Mouse (Mus musculus): ENCODE data around the gene Mtmr11. TPM values are rescaled to one million over a fixed set of nuclear protein-coding genes. Genes with fewer than 3 reads are reported as not detected.

The Mtmr11 gene
- polyA plus RNA-seq, 1 experiment from 2014 or later, result 19.7 TPM

DNA sequence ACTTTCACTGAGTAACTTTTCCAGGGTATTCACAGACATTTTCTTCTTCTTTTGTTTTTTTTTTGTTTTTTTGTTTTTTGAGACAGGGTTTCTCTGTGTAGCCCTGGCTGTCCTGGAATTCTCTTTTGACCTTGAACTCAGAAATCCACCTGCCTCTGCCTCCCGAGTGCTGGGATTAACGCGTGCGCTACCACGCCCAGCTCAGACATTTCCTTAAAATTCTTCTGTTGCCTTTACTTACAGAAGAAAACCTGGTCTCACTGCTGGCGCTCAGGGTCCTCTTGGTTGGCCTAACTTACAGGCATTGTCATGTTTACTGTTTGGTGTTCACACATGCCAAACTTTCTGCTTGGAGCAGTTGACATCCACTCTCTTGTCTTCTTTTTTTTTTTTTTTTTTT is 13.4 kb downstream of the Mtmr11 start:
- 93% methylated on average over 6 of the region's 6 CpGs for WGBS
- no peak overlapping the region for H3K9ac ChIP-seq (ENCODE audit: low read depth, low read length)
- no peaks in the 10 kb centered on the region for H3K9me3 ChIP-seq (ENCODE audit: control insufficient read depth, low read length)
- peaks cover 49% of the 10 kb centered on the region for H3K36me3 ChIP-seq (ENCODE audit: control insufficient read depth, insufficient read depth, low read length)
- H3K4me3 ChIP-seq (ENCODE audit: low read depth, low read length), result no peak overlapping the region
- peaks cover 11% of the 10 kb centered on the region for H3K4me1 ChIP-seq (ENCODE audit: control insufficient read depth, insufficient read depth, low read length)
- DNase-seq (ENCODE audit: low spot score) (no peak), ATAC-seq (ENCODE audit: low read depth) (no peak)
- H3K27me3 ChIP-seq (replicated peaks; ENCODE audit: control insufficient read depth, insufficient read depth, low read length), result no peaks in the 10 kb centered on the region
- H3K4me2 ChIP-seq (ENCODE audit: low read depth, low read length), result no peak overlapping the region
- no peak overlapping the region for H3K27ac ChIP-seq (replicated peaks; ENCODE audit: low read depth, low read length)

GRCm38 (mm10) chr3:96178427-96178826 is 16.6 kb downstream of the Mtmr11 start:
- peaks cover 45% of the 10 kb centered on the region for H3K36me3 ChIP-seq (ENCODE audit: control insufficient read depth, insufficient read depth, low read length)
- no peak overlapping the region for H3K9ac ChIP-seq (ENCODE audit: low read depth, low read length)
- H3K4me2 ChIP-seq (ENCODE audit: low read depth, low read length), result no peak overlapping the region
- DNase-seq (ENCODE audit: low spot score) (no peak), ATAC-seq (ENCODE audit: low read depth) (no peak)
- H3K4me3 ChIP-seq (ENCODE audit: low read depth, low read length), result no peak overlapping the region
- no peaks in the 10 kb centered on the region for H3K9me3 ChIP-seq (ENCODE audit: control insufficient read depth, low read length)
- H3K27ac ChIP-seq (replicated peaks; ENCODE audit: low read depth, low read length), result no peak overlapping the region
- H3K4me1 ChIP-seq (ENCODE audit: control insufficient read depth, insufficient read depth, low read length), result peaks cover 13% of the 10 kb centered on the region
- 91% methylated on average over 4 of the region's 4 CpGs for WGBS
- no peaks in the 10 kb centered on the region for H3K27me3 ChIP-seq (replicated peaks; ENCODE audit: control insufficient read depth, insufficient read depth, low read length)

DNA sequence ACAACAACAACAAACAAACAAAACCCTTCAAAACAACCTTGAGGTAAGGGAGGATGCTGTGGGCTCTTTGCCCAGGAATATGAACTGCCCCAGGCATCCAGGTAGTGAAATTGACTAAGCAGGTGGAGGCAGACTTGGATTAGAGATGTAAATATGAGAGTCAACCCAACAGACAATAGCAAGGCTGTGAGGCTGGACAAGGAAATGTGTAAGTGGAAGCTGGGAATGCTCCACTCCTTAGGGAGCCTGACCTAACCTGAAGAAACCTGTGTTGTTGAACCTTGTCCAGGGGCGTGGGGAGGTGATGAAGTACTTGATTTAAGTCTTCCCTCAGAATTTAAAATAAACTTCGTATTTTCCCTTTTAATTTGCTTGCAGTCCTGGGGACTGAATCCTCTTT is 17.1 kb downstream of the Mtmr11 start:
- H3K36me3 ChIP-seq (ENCODE audit: control insufficient read depth, insufficient read depth, low read length), result peaks cover 44% of the 10 kb centered on the region
- no peak overlapping the region for H3K4me2 ChIP-seq (ENCODE audit: low read depth, low read length)
- no peaks in the 10 kb centered on the region for H3K9me3 ChIP-seq (ENCODE audit: control insufficient read depth, low read length)
- 78% methylated on average over 2 of the region's 2 CpGs for WGBS
- H3K27me3 ChIP-seq (replicated peaks; ENCODE audit: control insufficient read depth, insufficient read depth, low read length), result no peaks in the 10 kb centered on the region
- no peak overlapping the region for H3K9ac ChIP-seq (ENCODE audit: low read depth, low read length)
- peaks cover 13% of the 10 kb centered on the region for H3K4me1 ChIP-seq (ENCODE audit: control insufficient read depth, insufficient read depth, low read length)
- no peak overlapping the region for H3K4me3 ChIP-seq (ENCODE audit: low read depth, low read length)
- DNase-seq (ENCODE audit: low spot score) (no peak), ATAC-seq (ENCODE audit: low read depth) (no peak)
- no peak overlapping the region for H3K27ac ChIP-seq (replicated peaks; ENCODE audit: low read depth, low read length)

GRCm38 (mm10) chr3:96179531-96179930 is 17.7 kb downstream of the Mtmr11 start:
- H3K9ac ChIP-seq (ENCODE audit: low read depth, low read length), result no peak overlapping the region
- WGBS, result 62% methylated on average over 4 of the region's 4 CpGs
- H3K4me1 ChIP-seq (ENCODE audit: control insufficient read depth, insufficient read depth, low read length), result peaks cover 13% of the 10 kb centered on the region
- no peaks in the 10 kb centered on the region for H3K27me3 ChIP-seq (replicated peaks; ENCODE audit: control insufficient read depth, insufficient read depth, low read length)
- H3K9me3 ChIP-seq (ENCODE audit: control insufficient read depth, low read length), result no peaks in the 10 kb centered on the region
- peaks cover 39% of the 10 kb centered on the region for H3K36me3 ChIP-seq (ENCODE audit: control insufficient read depth, insufficient read depth, low read length)
- ATAC-seq (ENCODE audit: low read depth) (no peak), DNase-seq (ENCODE audit: low spot score) (no peak)
- H3K4me2 ChIP-seq (ENCODE audit: low read depth, low read length), result no peak overlapping the region
- H3K4me3 ChIP-seq (ENCODE audit: low read depth, low read length), result no peak overlapping the region
- H3K27ac ChIP-seq (replicated peaks; ENCODE audit: low read depth, low read length), result no peak overlapping the region

- Histone ChIP-seq H3K4me3 (ENCODE audit: low read depth, low read length) (peak within 1 kb of the TSS; percentile 58), H3K9ac (ENCODE audit: low read depth, low read length) (peak within 1 kb of the TSS; percentile 71), H3K9me3 (ENCODE audit: control insufficient read depth, low read length) (no peaks in the 10 kb centered on the region), H3K36me3 (ENCODE audit: control insufficient read depth, insufficient read depth, low read length) (peaks cover 26% of the 10 kb centered on the region), H3K4me2 (ENCODE audit: low read depth, low read length) (peak within 1 kb of the TSS; percentile 81), H3K27me3 (replicated peaks; ENCODE audit: control insufficient read depth, insufficient read depth, low read length) (no peaks in the 10 kb centered on the region), H3K27ac (replicated peaks; ENCODE audit: low read depth, low read length) (no peak within 1 kb of the TSS), H3K4me1 (ENCODE audit: control insufficient read depth, insufficient read depth, low read length) (peaks cover 13% of the 10 kb centered on the region)
- no peak for DNase-seq (ENCODE audit: low spot score)
- WGBS, result 1% methylated on average over 11 of the region's 23 CpGs
- ATAC-seq (ENCODE audit: low read depth), result no peak; the same call in 1 of the 2 replicates
Observed at GRCm38 (mm10) chr3:96180727-96181477, 19.1 kb downstream of the Mtmr11 start, which contains the start of gene Sv2a. Sv2a (plus strand) TSS chr3:96181151.

DNA sequence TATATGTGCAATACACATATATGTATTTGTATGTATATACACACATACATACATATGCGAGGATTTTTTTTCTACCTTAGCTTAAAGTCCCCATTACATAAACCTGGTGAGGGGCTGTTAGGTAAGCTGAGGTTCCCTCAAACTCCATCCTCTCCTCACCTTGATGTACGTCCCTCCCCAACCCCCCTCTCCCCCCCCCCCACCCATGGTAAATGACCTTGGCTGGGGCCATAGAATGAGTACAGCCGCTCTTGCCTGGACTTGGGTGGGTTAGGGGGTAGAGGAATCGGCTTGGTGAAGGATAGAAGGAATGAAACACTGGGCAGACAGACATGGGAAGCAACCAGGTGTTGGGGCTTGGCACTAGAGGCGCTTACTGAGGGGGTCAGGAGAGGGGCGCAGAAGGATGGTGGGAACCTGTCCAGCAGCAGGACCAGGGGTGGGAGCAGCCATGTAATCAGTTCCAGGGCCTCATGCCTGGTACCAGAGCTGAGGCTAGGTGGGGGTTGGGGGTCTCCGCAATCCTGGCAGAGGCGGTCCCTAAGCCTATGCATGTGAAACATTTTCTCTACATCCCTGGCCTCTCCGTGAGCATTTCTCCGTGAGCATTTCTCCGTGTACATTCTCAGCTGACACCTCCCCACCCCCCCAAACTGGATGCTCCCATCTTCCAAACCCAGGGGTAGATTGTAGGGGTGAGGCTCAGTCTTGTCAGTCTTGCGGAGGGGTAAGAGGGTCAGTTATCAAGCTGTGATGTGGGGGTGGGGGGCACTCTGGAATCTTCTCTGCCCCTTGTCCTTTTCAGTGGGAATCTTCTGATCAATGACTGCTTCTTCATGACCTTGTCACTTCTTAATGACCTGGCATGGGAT is 19.9 kb downstream of the Mtmr11 start:
- 23% methylated on average over 11 of the region's 12 CpGs for WGBS
- no peaks in the 10 kb centered on the region for H3K27me3 ChIP-seq (replicated peaks; ENCODE audit: control insufficient read depth, insufficient read depth, low read length)
- peaks cover 17% of the 10 kb centered on the region for H3K36me3 ChIP-seq (ENCODE audit: control insufficient read depth, insufficient read depth, low read length)
- peak overlapping the region; percentile 71; the same call in 1 of the 2 replicates for H3K9ac ChIP-seq (ENCODE audit: low read depth, low read length)
- H3K4me1 ChIP-seq (ENCODE audit: control insufficient read depth, insufficient read depth, low read length), result peaks cover 13% of the 10 kb centered on the region
- peak overlapping the region; percentile 81 for H3K4me2 ChIP-seq (ENCODE audit: low read depth, low read length)
- H3K9me3 ChIP-seq (ENCODE audit: control insufficient read depth, low read length), result no peaks in the 10 kb centered on the region
- H3K4me3 ChIP-seq (ENCODE audit: low read depth, low read length), result peak overlapping the region; percentile 58
- ATAC-seq (ENCODE audit: low read depth) (peak; percentile 14; the same call in 1 of the 2 replicates), DNase-seq (ENCODE audit: low spot score) (no peak)
- no peak overlapping the region for H3K27ac ChIP-seq (replicated peaks; ENCODE audit: low read depth, low read length)

DNA sequence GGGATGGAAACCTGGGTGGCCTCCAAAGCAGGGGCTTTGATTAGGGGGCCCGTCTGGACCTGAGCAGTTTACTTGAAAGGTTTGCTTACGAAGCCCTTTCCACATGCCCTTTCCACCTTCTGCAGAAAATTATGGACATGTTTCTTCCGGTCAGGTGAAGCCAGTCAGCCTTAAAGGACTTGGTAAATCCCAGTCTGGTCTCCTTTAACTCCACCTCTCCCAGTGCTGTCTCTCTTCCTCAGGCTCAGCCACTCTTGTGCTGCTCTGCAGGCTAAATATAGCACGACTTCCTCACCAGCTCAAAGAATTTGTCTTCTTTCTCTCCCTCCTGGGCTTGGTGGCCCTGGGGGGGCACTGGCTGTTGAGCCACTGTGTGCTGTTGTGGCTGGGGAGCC is 20.6 kb downstream of the Mtmr11 start:
- peaks cover 13% of the 10 kb centered on the region for H3K4me1 ChIP-seq (ENCODE audit: control insufficient read depth, insufficient read depth, low read length)
- WGBS, result 23% methylated on average over 4 of the region's 4 CpGs
- peak overlapping the region; percentile 58; the same call in 1 of the 2 replicates for H3K4me3 ChIP-seq (ENCODE audit: low read depth, low read length)
- H3K36me3 ChIP-seq (ENCODE audit: control insufficient read depth, insufficient read depth, low read length), result peaks cover 13% of the 10 kb centered on the region
- H3K9ac ChIP-seq (ENCODE audit: low read depth, low read length), result 0 out of 2 replicates have a peak overlapping the region, but pooled peaks have one; percentile 28
- no peak for ATAC-seq (ENCODE audit: low read depth)
- DNase-seq (ENCODE audit: low spot score), result no peak
- H3K9me3 ChIP-seq (ENCODE audit: control insufficient read depth, low read length), result no peaks in the 10 kb centered on the region
- peak overlapping the region; percentile 81 for H3K4me2 ChIP-seq (ENCODE audit: low read depth, low read length)
- H3K27ac ChIP-seq (replicated peaks; ENCODE audit: low read depth, low read length), result no peak overlapping the region
- H3K27me3 ChIP-seq (replicated peaks; ENCODE audit: control insufficient read depth, insufficient read depth, low read length), result no peaks in the 10 kb centered on the region

GRCm38 (mm10) chr3:96192977-96193376 is 31.2 kb downstream of the Mtmr11 start:
- ATAC-seq (ENCODE audit: low read depth) (no peak), DNase-seq (ENCODE audit: low spot score) (no peak)
- peaks cover 10% of the 10 kb centered on the region for H3K4me1 ChIP-seq (ENCODE audit: control insufficient read depth, insufficient read depth, low read length)
- H3K36me3 ChIP-seq (ENCODE audit: control insufficient read depth, insufficient read depth, low read length), result peaks cover 7% of the 10 kb centered on the region
- no peaks in the 10 kb centered on the region for H3K9me3 ChIP-seq (ENCODE audit: control insufficient read depth, low read length)
- H3K9ac ChIP-seq (ENCODE audit: low read depth, low read length), result no peak overlapping the region
- H3K27ac ChIP-seq (replicated peaks; ENCODE audit: low read depth, low read length), result no peak overlapping the region
- WGBS, result 48% methylated on average over 12 of the region's 12 CpGs
- H3K27me3 ChIP-seq (replicated peaks; ENCODE audit: control insufficient read depth, insufficient read depth, low read length), result no peaks in the 10 kb centered on the region
- H3K4me3 ChIP-seq (ENCODE audit: low read depth, low read length), result no peak overlapping the region
- peak overlapping the region; percentile 16; the same call in 1 of the 2 replicates for H3K4me2 ChIP-seq (ENCODE audit: low read depth, low read length)

Measured in embryonic facial prominence, embryonic 14.5 days (tissue).